Mouse (Mus musculus): Measurements from ENCODE around the gene Rhoh.

Rhoh gene

GRCm38 (mm10) chr5:65861154-65861944, at the start of gene Rhoh:
TSS of gene Rhoh (plus strand) at chr5:65861213.
- peak; percentile 65 for DNase-seq

- DNase-seq = peak; percentile 80
Measured at GRCm38 (mm10) chr5:65823601-65824133, 37.3 kb upstream of the Rhoh start.

- DNase-seq = no peak
Measured at GRCm38 (mm10) chr5:65826476-65826875, 34.5 kb upstream of the Rhoh start.

- no peak for DNase-seq
Measured at GRCm38 (mm10) chr5:65827102-65827501, 33.9 kb upstream of the Rhoh start.

GRCm38 (mm10) chr5:65828261-65828660, 32.8 kb upstream of the Rhoh start:
- no peak for DNase-seq

- no peak for DNase-seq
Measured at GRCm38 (mm10) chr5:65829059-65829458, 32.0 kb upstream of the Rhoh start.

GRCm38 (mm10) chr5:65831917-65832618, 28.9 kb upstream of the Rhoh start:
- no peak for DNase-seq

- no peak for DNase-seq
Measured at GRCm38 (mm10) chr5:65833092-65833491, 27.9 kb upstream of the Rhoh start.

- DNase-seq = no peak
Measured at GRCm38 (mm10) chr5:65833766-65834498, 27.1 kb upstream of the Rhoh start.

- DNase-seq = no peak
Measured at GRCm38 (mm10) chr5:65838053-65838452, 23.0 kb upstream of the Rhoh start.

- no peak for DNase-seq
Measured at GRCm38 (mm10) chr5:65842947-65843346, 18.1 kb upstream of the Rhoh start.

GRCm38 (mm10) chr5:65846534-65846933, 14.5 kb upstream of the Rhoh start:
- no peak for DNase-seq

GRCm38 (mm10) chr5:65846958-65847357, 14.1 kb upstream of the Rhoh start:
- no peak for DNase-seq

- no peak for DNase-seq
Measured at GRCm38 (mm10) chr5:65847656-65848055, 13.4 kb upstream of the Rhoh start.

- DNase-seq = peak; percentile 85
Measured at GRCm38 (mm10) chr5:65850765-65851164, 10.2 kb upstream of the Rhoh start.

GRCm38 (mm10) chr5:65854786-65855191, 6.2 kb upstream of the Rhoh start:
- no peak for DNase-seq

GRCm38 (mm10) chr5:65855571-65855970, 5.4 kb upstream of the Rhoh start:
- no peak for DNase-seq

GRCm38 (mm10) chr5:65856591-65857411, 4.2 kb upstream of the Rhoh start:
- peak; percentile 60 for DNase-seq

- peak; percentile 80 for DNase-seq
Measured at GRCm38 (mm10) chr5:65857935-65858334, 3.1 kb upstream of the Rhoh start.

- DNase-seq = peak; percentile 44
Measured at GRCm38 (mm10) chr5:65858355-65858754, 2.7 kb upstream of the Rhoh start.

GRCm38 (mm10) chr5:65858898-65859297, 2.1 kb upstream of the Rhoh start:
- DNase-seq = peak; percentile 63

GRCm38 (mm10) chr5:65859396-65859795, 1.6 kb upstream of the Rhoh start:
- no peak for DNase-seq

Measured in thymus, postnatal 14 days (tissue).